Mouse (Mus musculus) left cerebral cortex, adult 8-10 months (tissue): ENCODE measurements at regions not wholly inside any gene's neighbourhood (a gene's known extent, or its start where the extent isn't known, plus 50 kb on each side); places are given as distances from the start of the nearest gene placed in this dataset.
"Not testable (repeated sequence)": the region's sequence is repeated elsewhere in the genome, so short reads cannot be mapped to it uniquely, and the experiment has no call there.

ENCODE experiments used
- DNase-seq, 2 experiments: peaks; one replicate each; pipeline ENCODE4 v3.0.0; 2022; ENCODE audit warnings: low spot score in 2 of 2

DNA sequence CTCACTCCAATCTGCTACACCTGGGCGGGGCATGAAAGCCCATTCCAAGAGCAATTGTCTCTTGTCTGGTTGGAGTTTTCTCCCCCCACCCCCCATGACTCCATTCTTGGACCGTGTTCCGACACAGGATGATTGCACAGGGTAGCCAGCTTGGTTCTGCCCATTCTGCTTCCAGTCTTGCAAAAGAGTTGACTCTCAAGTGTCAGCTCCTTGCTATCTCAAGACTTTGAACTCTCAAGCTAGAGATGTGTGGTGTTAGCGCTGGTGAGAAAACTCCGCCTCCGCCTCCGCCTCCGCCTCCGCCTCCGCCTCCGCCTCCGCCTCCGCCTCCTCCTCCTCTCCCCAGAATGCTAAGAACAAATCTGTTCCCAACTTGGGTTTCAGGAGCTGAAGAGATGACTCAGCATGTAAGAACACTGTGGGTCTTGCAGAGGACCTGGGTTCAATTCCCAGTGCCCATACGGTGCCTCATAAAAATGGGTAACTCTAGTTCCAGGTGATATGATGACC is 135.1 kb downstream of the Bcat1 start:
- no peak for DNase-seq

DNA sequence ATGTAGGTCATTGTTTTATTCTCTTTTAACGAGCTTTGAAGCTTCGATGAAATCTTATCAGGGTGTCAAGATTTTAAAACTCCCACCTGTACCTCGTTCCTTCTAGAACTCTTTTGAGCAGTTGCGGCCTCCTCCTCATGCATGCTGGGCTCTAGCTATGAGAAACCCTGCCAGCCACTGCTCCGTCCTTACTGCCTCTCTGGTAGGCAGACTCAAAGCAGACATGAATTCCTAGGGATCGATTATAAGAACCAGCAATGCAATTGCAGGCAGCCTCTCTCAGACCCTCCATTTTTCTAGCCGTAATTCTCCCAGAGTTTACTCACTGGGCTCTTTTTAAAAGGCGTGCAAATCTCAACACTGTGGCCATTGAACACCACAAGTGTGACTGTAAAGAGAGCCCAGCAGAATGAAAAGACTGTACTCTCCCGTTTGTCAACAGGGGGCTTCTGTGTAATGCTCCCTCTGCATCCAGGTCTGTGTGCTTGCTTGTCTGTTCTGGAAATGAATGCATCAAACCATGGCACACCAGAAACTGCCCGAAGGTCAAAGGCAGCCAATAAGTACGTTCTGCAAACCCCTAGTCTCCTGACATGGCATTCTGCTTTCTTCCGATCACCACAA is 137.3 kb downstream of the Bcat1 start:
- no peak for DNase-seq

DNA sequence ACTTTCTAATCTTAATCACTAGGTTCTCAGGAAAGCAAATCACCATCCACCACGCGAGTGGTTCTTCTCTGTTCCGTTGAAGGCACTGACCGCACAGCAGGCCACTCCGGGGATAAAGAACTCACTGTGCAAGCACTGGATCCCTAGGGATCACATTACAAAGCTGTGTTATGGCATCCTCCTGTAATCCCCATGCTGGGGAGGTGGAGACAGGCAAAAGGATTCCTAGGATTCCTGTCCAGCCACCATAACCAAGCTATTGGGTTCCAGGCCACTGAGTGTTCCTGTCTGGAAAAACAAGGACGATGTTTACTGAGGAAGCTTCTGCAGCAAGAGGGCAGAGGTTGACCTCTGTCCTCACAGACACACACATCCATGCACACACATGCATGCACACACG is 138.8 kb downstream of the Bcat1 start:
- no peak for DNase-seq

DNA sequence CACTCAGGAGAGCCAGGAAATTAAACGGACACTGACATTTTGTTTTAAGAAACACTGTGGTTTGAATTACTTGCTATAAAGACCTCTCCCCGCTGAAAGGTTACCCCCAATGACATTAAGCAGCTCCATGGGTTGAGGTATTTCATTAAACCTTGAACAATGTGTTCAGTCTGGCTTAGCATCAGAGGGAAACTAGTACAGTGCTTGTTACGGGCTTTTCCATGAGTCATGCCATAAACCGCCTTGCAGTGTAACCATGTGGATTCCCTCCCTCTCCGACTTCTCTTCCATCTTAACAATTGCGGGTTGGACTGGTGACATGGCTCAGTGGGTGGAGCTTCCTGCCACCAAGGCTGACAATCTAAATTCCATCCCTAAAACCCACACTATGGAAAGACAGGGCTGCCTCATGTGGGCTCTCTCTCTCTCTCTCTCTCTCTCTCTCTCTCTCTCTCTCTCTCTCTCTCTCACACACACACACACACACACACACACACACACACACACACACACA is 142.2 kb downstream of the Bcat1 start:
- DNase-seq = no peak

DNA sequence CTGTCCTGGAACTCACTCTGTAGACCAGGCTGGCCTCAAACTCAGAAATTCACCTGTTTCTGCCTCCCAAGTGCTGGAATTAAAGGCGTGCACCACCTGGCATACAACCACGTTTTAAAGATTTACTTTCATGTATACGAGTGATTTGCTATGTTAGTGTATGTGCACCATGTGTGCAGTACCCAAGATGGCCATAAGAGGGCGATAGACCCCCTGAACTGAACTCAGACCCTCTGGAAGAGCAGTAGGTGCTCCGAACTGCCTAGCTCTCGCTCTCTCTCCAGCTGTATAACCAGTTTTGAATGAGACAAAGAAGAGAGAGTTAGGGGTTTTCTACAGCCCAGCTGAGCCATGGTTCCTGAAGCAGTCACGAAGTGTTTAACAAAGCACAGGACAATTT is 143.6 kb downstream of the Bcat1 start:
- DNase-seq = no peak

DNA sequence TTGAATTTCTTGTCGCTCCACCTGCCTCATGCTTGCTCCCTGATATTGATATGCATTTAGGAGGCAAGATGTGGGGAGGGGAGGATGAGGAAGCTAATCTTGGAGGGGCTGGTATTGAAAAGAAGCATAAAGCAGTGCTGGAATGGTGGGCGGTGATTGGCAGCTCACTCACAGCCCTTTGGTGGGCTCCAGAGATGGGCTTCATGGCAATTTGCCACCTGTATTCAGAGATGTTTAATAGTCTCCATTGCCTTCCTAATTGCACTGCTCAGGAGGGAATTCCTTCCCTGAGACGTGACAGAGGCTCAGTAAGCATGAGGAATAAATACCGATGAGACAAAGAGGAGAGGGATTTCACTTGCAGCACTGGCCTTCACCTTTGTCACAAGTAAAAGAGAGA is 146.0 kb downstream of the Bcat1 start:
- DNase-seq = no peak

DNA sequence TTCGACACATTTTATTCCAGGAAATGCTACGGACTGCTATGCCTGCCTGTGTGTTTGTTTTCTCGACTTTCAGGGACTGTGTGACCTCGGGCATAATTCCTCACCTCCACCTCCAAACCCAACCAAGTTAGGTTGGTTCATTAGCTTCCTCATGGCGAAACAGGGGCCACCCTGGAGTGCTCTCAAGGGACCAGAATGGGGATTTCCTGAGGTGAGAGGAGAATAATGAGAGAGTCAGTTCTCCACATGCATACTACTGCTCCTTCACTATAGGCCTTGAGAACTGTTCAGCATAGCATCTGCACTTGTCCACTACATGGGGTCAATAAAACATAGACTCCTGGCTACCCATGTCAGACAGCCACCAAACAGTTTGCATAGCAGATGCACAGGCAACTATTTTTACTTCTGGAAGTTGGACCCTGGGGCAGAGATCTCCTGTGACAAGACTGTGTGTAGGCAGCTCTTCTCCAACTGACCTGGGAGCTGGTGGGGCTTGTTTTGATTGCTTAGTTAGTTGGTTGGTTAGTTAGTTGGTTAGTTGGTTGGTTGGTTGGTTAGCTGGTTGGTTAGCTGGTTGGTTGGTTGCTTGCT is 146.6 kb downstream of the Bcat1 start:
- no peak for DNase-seq

DNA sequence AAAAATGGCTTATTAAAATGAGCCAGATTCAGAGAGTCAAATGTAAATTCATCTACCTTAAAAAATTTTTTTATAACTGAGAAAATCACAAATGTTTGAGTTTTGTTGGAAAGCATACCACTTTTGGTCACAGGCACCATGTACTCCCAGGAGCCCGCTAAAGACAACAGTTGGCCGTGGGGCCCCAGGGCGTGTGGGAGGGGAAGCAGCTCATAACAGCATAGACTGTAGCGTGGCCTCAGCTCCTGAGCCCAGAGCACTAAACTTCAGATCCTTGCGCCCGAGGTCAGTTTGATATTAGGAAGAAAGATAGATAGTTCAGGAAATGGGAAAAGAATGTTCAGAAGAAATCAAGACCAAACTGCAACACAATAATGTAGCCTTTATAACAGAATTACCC is 145.8 kb upstream of the Sox5 start:
- no peak for DNase-seq

DNA sequence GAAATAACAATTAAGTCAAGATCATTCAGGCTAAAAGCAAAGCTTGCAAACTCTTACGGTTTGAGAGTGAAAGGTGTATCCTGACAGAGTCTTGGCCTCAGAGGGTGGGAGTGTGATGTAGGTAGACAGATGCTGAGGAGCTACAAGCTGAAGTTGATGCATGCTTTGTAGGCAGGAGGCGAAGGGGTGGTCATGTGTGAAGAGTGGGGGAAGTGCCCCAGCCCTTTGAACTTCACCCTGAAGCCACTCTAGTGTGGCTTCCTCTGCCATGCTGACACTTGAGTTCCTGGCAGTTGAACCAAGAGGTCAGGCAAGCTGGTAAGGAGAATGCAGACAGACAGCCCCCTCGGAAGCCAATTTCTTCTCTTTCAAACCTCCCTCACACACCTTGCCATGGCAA is 141.0 kb upstream of the Sox5 start:
- DNase-seq = no peak

DNA sequence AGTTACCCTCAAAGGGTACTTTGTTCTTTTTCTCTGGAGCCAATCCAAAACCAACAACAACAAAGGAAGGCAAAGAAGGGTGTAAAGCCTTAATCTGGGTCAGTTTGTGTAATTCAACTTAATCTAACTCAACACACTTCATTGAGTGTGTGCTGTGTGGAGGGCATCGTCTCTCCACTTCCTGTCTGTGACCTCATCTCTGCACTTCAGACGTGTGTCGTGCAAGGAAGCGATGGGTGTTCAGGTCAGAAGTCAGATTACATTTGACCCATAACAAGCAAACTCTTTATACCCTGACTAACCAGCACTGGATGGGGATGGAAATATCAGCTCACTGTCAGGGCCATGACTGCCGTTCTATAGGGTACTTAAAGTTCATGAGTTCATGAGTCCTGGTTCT is 138.0 kb upstream of the Sox5 start:
- DNase-seq = no peak

DNA sequence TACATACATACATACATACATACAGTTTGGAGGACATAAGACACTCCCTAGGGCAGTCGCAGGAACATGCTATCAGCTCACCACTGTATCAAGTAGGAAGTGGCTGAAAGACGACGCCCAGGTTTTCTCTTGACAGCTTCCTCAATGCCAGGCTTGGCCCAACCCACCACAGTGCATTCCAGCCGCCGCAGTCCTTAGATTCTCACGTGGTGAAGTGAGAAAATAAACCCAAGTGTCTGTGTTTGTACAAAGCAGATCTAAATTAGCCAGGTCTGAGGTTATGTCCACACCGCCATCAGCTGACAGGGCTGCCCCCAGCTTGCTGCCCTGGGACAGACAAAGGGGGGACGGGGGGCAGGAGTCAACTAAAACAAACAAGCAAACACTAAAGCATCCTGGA is 135.4 kb upstream of the Sox5 start:
- no peak for DNase-seq

DNA sequence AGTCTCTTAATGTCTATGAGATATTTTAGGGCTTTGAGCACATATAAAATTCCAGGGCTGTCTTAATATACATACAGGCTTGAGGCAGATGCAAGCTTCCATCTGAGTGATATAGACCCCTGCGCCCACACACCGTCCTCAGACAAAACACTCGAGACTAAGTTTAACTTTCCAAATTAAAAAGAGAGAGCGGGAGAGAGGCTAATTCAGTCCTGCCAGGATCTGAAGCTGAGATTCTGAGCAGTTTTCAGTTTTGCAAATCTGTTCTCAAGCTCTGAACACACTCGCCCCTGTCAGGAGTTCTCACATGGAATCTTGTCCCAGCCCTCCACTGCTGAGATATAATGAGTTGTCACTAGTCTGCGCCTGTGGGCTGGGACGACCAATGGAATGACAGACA is 130.0 kb upstream of the Sox5 start:
- DNase-seq = peak in 1 of 2 experiments; percentile 7

DNA sequence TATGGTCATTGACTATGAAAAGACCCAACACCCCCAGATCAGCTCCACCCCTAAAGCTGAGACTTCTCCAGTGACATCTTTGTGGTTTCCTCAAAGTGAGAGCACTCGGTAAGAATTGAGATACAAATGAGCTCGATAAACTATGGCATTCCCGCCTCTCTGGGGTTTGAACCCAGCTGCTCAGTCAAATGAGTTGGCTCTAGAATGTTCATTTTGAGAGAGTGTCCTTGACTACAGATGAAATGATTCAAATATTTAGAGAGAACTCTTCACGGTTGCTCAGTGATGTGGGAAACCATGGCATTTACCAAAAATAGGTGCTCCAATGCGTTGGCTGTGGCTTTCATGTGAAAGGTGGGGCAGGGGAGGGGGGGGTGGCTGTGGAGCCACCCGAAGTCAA is 128.6 kb upstream of the Sox5 start:
- DNase-seq = no peak

DNA sequence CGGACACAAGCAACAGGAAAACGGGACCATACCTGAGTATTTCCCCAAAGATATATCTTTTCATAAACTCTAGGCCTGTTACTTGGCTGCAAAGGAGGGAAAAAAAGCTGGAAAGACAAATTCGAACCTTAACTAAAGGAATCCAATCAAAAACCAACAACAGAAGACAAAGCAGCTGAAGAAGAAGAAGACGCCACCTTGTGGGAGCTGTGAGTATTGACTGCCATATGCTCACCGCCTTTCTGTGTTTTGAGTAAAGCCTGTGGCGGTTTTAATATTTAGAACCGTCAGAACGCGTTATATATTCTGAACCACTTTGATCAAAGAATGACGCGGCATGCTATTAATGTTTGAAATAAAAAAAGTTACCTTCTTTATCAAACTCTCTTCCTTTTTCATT is 126.9 kb upstream of the Sox5 start:
- no peak for DNase-seq

DNA sequence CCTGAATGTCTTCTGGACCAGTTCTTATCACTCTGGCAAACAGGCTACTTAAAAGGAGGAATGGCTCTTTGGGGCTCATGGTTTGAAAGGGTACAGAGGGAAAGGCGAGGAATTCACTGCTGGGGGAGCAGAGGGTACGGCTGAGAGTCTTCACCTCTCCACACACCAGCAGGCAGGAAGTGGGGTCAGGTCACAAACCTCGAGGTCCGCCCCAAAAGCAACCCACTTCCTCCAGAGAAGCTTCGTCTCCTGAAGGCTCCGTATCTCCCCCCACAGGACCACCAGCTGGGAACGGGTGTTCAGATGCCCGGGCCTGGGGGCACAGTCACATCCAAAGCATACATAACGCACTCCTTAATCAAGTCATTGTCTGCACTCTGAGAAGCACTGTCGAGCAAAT is 121.4 kb upstream of the Sox5 start:
- DNase-seq = no peak

DNA sequence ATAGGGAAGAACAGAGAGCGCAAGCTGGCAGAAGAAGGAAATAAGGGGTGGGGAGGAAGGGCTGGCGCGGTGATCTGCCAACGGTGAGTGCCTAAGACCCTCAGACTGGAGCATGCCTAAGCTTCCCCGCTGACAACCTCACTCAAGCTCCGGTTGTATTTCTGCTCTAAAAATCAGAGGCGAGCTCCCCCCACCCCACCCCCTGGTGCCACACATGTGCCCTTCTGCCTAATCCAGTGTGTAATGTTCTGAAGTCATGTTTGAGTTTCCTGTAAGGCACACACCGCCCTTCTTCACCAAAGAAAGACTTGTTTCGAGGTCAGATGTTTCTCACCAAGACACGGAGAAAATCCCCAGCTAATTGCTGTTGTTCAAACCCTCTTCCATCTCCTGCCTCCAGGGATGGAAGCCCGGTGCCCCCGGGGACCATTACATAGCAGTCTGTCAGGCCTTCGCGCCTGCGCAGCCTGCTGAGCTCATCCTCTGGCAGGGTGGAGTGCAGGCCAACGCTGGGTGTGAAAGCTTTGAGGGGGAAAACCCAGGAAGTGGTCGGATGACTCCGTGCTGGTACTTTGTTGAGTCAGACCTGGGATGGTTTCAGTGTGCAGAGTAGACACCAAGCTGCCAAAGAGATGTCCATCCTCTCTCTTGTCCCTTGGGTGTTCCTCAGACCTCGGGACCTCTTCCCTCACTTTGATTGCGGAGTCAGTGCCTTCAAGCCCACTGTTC is 120.7 kb upstream of the Sox5 start:
- no peak for DNase-seq

DNA sequence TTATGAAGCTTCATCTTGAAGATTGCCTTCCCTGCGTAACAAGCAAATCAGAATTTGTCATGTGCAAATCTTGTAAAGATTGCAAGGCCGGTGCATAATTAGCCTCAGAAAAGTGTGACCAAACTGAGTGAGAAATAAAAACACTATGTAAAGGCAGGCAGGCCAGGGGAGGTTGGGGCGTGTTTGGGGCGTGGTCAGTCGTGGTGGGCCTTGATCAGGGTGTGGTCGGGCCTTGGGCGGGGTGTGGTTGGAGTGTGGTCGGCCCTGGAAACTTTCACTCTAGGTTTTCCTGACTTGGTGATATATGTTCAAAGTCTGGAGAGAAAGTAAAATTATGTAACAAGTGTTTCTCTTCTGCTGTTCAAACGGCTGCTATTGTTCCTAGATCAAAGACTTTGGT is 120.0 kb upstream of the Sox5 start:
- no peak for DNase-seq

DNA sequence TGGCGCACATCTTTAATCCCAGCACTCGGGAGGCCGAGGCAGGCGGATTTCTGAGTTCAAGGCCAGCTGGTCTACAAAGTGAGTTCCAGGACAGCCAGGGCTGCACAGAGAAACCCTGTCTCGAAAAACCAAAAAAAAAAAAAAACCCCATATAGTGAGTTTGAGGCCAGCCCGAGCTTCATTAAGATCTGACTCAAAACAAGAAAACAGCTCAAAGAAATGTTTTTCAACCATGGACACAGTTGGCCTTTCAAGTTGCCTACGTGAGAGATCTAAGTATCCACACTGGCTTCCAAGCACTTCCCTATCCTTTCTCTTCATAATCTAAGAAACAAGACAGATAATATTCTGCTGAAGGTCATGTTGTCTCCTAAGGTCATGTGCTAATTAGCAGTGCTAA is 119.1 kb upstream of the Sox5 start:
- not testable (repeated sequence) for DNase-seq

DNA sequence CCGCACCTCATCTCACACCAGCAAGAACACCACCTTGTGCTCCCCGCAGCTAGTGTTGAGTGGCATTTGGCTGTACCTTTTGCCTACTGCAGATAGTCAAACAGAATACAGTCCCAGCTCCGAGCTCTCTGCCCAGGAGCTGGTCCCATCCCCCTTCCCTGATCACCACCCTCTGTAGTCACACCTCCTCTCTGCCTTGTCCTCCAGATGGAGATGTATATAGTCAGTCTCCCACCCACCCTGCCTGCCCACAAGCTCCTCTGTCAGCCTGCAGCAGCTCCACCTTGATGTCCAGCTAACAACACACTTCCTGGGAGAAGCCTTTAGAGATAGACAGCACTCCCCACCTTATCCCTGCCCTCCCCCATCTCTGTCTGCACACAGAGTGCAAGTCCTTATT is 115.7 kb upstream of the Sox5 start:
- peak in 1 of 2 experiments; percentile 10 for DNase-seq

DNA sequence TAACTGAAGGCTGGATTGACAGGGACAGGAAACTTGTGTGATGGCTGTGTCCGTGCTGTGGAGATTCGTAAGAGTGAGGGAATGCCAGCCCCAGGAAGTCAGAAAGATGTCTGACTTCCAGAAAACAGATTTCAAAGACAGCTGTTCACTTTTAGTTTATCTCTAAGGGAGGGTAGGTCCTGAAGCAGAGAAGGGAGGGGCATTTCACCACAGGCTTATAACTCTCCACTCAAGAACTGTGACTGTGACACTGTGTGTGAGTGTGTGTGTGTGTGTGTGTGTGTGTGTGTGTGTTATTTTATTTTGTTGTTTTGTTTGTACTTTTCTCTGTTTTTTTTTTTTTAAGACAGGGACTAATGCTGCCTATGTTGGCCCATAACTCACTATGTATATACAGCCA is 109.1 kb upstream of the Sox5 start:
- no peak for DNase-seq

DNA sequence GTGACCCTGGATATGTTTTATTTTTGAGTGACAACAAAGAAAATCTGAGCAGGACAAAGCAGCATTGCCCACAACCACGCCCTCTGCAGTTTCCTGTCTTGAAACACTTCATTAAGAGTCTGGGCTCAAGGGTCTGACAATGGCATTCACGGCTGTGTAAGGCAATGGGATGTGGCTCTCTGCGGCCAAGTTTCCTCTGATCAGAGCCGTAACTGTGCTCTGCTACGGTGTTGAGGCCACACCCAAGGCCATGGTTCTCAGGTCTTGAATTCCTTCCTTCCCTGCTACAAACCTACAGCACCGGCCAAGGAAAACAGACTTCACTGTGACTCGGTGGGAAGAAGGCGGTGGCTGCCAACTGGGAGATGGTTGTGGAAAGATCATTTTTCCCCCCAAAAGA is 108.4 kb upstream of the Sox5 start:
- no peak for DNase-seq

DNA sequence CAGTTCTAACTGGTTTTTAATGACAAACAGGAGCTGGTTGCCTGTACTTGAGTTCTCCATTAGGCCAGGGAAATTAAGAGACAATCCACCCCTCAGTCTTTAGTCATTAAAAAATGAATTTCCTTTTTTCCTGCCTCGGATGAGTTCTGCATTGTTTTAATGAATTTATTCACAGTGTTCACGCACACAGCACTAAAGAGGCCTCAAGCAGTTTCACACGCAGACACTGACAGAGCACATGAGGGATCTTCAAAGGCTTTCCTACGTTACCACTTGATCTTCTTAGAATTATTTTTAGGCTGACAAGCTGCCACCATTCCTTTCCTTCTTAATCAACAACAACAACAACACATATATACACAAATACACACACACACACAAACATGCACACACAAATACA is 101.3 kb upstream of the Sox5 start:
- no peak for DNase-seq

DNA sequence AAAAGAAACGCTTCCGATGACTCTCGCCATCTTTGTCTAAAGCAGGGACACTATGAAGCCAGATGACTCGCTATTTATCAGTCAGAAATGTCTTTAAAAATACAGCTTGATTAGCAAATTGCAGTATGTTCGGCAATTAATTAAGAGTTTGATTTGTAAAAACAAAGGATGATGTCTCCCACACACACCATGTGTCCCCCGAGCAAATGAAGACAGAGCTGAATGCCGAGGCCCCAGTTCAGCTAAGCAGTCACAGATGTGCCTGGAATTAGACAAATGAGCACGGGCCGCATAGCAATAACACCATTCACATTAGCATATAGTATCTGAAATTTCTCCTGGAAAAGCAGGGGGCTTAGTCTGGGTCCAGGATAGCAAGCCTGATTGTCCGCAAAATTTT is 98.3 kb upstream of the Sox5 start:
- no peak for DNase-seq
